Mouse (Mus musculus) fat pad, adult 2 months (tissue): ENCODE measurements around the gene Brdt.
"Not testable (repeated sequence)": the region's sequence is repeated elsewhere in the genome, so short reads cannot be mapped to it uniquely, and the experiment has no call there.

Experiments used
- DNase-seq: peaks from one replicate; pipeline ENCODE4 v3.0.0-alpha.2; 2011; ENCODE audit warnings: low read depth, low spot score; ENCODE audit errors: extremely low read depth

Gene Brdt

GRCm38 (mm10) chr5:107320703-107321102 is 10.3 kb upstream of the Brdt start:
- no peak for DNase-seq

- no peak for DNase-seq
Measured at GRCm38 (mm10) chr5:107340404-107340803, 9.4 kb downstream of the Brdt start.

GRCm38 (mm10) chr5:107342891-107343290 is 11.9 kb downstream of the Brdt start:
- DNase-seq: no peak

GRCm38 (mm10) chr5:107346214-107346613 is 15.3 kb downstream of the Brdt start:
- no peak for DNase-seq

- no peak for DNase-seq
Measured at GRCm38 (mm10) chr5:107352566-107352965, 21.6 kb downstream of the Brdt start.

- DNase-seq: no peak
Measured at GRCm38 (mm10) chr5:107353981-107354380, 23.0 kb downstream of the Brdt start.

GRCm38 (mm10) chr5:107355801-107356200 is 24.8 kb downstream of the Brdt start:
- no peak for DNase-seq

GRCm38 (mm10) chr5:107357723-107358122 is 26.8 kb downstream of the Brdt start:
- DNase-seq: no peak

- DNase-seq: peak; percentile 19
Measured at GRCm38 (mm10) chr5:107359395-107360053, 28.6 kb downstream of the Brdt start.

- no peak for DNase-seq
Measured at GRCm38 (mm10) chr5:107360054-107360730, 29.2 kb downstream of the Brdt start.

GRCm38 (mm10) chr5:107370040-107370439 is 39.1 kb downstream of the Brdt start:
- DNase-seq: no peak

- DNase-seq: no peak
Measured at GRCm38 (mm10) chr5:107371335-107371734, 40.4 kb downstream of the Brdt start.

- DNase-seq: no peak
Measured at GRCm38 (mm10) chr5:107373256-107373655, 42.3 kb downstream of the Brdt start.

- not testable (repeated sequence) for DNase-seq
Measured at GRCm38 (mm10) chr5:107386448-107386847, 55.5 kb downstream of the Brdt start.

- DNase-seq: no peak
Measured at GRCm38 (mm10) chr5:107387788-107388187, 56.8 kb downstream of the Brdt start.

GRCm38 (mm10) chr5:107389373-107389772 is 58.4 kb downstream of the Brdt start:
- DNase-seq: no peak

GRCm38 (mm10) chr5:107394437-107394836 is 63.5 kb downstream of the Brdt start:
- DNase-seq: no peak

- DNase-seq: no peak
Measured at GRCm38 (mm10) chr5:107402436-107402835, 71.5 kb downstream of the Brdt start, which contains the start of gene Ephx4. Gene Ephx4, plus strand, starts transcription at chr5:107402736.

GRCm38 (mm10) chr5:107403011-107403946 is 72.3 kb downstream of the Brdt start:
- no peak for DNase-seq

GRCm38 (mm10) chr5:107403947-107404684 is 73.2 kb downstream of the Brdt start:
- no peak for DNase-seq

GRCm38 (mm10) chr5:107405361-107405760 is 74.4 kb downstream of the Brdt start:
- DNase-seq: no peak
